Mouse (Mus musculus) lung, postnatal 0 days (tissue): ENCODE measurements around the gene Vnn3.

Experiments
- CTCF ChIP-seq: IDR thresholded peaks from 2 replicates; pipeline ENCODE4 v1.5.1; 2016; ENCODE audit warnings: antibody characterized with exemption, mild to moderate bottlenecking
- EP300 ChIP-seq: IDR thresholded peaks from 2 replicates; pipeline ENCODE4 v1.6.1; 2016; ENCODE audit warnings: antibody characterized with exemption, mild to moderate bottlenecking, control low read depth

GRCm38 (mm10) chr10:23812852-23813766 is 38.2 kb upstream of the Vnn3 start:
- TF ChIP-seq CTCF (no peak), EP300 (no peak)
